Comparison of ENCODE assay signal across 8 mouse cellular contexts in the genomic region with DNA sequence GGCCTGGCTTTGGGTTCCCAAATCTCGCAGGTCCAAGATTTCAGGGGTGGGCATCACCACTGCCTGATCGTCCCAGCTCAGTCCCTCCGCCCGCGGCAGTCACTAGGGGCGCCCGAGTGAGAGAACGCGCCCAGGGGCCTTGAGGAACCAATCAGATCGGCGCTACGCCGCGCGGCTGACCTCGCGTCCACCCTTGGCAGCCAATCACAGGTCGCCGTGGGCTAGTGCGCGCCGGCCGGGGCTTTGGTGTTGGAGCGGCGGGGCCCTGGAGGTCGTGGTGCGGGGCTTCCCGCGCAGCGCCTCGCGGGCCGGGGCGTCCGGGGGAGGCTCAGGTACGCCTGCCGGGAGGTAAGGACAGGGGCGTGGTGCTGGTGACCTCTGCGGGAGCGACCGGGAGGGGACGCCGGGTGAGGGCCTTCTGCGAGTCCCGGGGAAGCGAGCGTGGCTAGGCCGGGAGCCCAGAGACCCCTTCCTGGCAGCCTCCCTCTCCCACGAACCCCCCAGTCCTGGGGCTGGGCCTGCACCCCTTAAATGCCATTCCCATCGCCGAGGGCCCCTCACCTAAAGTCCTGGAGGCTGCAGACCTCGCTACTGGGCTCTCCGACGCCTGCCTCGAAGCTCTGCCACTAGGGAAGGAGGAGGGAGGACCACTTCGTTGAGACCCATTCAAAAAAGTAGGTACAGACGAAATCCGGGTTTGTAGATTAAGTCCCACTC. TPM values are rescaled to one million over a fixed set of nuclear protein-coding genes. Genes with fewer than 3 reads are reported as not detected.
DNase-seq lines count a peak whose midpoint lies in the region; ATAC-seq and TF ChIP-seq lines count a peak whose summit lies in the region.

Zfp280b (plus strand) TSS at position 249 of the 717 bp plus-strand sequence.

- peak within 1 kb of the TSS; percentile 57 for H3K9ac ChIP-seq in lung, postnatal 0 days (replicated peaks; ENCODE audit: low read depth)

- peak within 1 kb of the TSS; percentile 93 for H3K4me3 ChIP-seq in hindbrain, embryonic 10.5 days
- peak within 1 kb of the TSS; percentile 55 for H3K4me3 ChIP-seq in lung, postnatal 0 days (ENCODE audit: low read depth, low read length)

- H3K9me3 ChIP-seq in hindbrain, embryonic 10.5 days: no peaks in the 10 kb centered on the region
- no peaks in the 10 kb centered on the region for H3K9me3 ChIP-seq in lung, postnatal 0 days (ENCODE audit: low read length)

- H3K27ac ChIP-seq in hindbrain, embryonic 10.5 days: peak within 1 kb of the TSS; percentile 99
- peak within 1 kb of the TSS; percentile 58 for H3K27ac ChIP-seq in lung, postnatal 0 days (ENCODE audit: low read length)

- peak; percentile 86 for DNase-seq in MEL-GATA-1-ER (ENCODE audit: extremely low read depth, low read depth)
- DNase-seq in cerebellum, adult 8-10 months: peak; percentile 93
- DNase-seq in hindbrain, embryonic 10.5 days (ENCODE audit: low spot score): peak; percentile 97
- peak; percentile 94 for DNase-seq in layer of hippocampus, adult 9-11 months
- DNase-seq in lung, postnatal 0 days (ENCODE audit: low spot score): peak; percentile 97
- peak; percentile 91 for DNase-seq in ovary, postnatal 14 days (ENCODE audit: low spot score)
- DNase-seq in thymus, postnatal 14 days: peak; percentile 96

- peak; percentile 100 for ATAC-seq in frontal cortex, adult (ENCODE audit: low TSS enrichment)
- ATAC-seq in lung, postnatal 0 days: peak; percentile 99

- no peak for TF ChIP-seq EP300 in lung, postnatal 0 days (IDR thresholded peaks at IDR 0.05)

- peak; percentile 84 for TF ChIP-seq CTCF in lung, postnatal 0 days (IDR thresholded peaks at IDR 0.05)

- H3K4me1 ChIP-seq in hindbrain, embryonic 10.5 days (replicated peaks): peaks cover 23% of the 10 kb centered on the region
- no peaks in the 10 kb centered on the region for H3K4me1 ChIP-seq in lung, postnatal 0 days (ENCODE audit: insufficient read depth, low read depth, low read length)

- H3K27me3 ChIP-seq in hindbrain, embryonic 10.5 days (ENCODE audit: insufficient read depth, poor library complexity, severe bottlenecking): no peaks in the 10 kb centered on the region
- no peaks in the 10 kb centered on the region for H3K27me3 ChIP-seq in lung, postnatal 0 days (replicated peaks; ENCODE audit: insufficient read depth, low read length)

- peaks cover 37% of the 10 kb centered on the region for H3K36me3 ChIP-seq in hindbrain, embryonic 10.5 days
- H3K36me3 ChIP-seq in lung, postnatal 0 days (ENCODE audit: insufficient read depth, low read length): no peaks in the 10 kb centered on the region

- H3K4me2 ChIP-seq in lung, postnatal 0 days (replicated peaks; ENCODE audit: low read depth, low read length): peak within 1 kb of the TSS; percentile 74

- under 1% methylated on average over 58 of the region's 58 CpGs for WGBS in hindbrain, embryonic 10.5 days
- WGBS in lung, postnatal 0 days: under 1% methylated on average over 46 of the region's 58 CpGs

RNA-seq across cellular contexts. Expression of gene Zfp280b, which starts in this region (rescaled TPM):
- 29.7 and 37.6 TPM in 2 replicates for polyA plus RNA-seq in hindbrain, embryonic 10.5 days (2016; fragmentation: Nextera tagmentation; extraction: Ambion mirVana)
- polyA plus RNA-seq in lung, postnatal 0 days (2015; fragmentation: Nextera tagmentation; extraction: Ambion mirVana): 8.8 and 9.4 TPM in 2 replicates

Comparison
In these comparisons a context has a peak if more than half of its experiments do, and no peak if none do; other contexts are left out.
1. Peak in every context shown above with its lines: DNase-seq, ATAC-seq, H3K4me3 ChIP-seq and H3K27ac ChIP-seq.